Mouse (Mus musculus): ENCODE results near the gene Krt77.

The Krt77 gene

DNA sequence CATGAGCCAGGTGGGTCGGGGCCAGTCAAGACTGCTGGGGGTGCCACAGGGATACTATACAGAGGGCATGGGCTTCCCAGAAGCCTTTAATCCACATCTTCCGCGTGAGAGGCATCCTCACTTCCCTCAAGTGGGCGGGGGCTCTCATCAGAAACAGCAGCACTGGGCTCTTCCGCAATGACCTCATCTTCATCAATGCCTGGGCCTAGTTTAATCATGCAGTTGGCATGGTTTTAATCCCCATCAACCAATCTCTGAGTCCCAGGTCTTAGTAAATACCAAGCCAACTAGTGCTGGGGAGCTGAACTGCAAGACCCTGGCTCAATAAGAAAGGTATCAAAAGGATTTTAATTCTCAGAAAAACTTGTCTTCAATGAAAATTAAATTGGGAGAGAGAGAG is 40.1 kb downstream of the Krt77 start:
- no peak for DNase-seq

- no peak for DNase-seq
These were observed 47.7 kb downstream of the Krt77 start for GRCm38 (mm10) chr15:101821786-101822185.

DNA sequence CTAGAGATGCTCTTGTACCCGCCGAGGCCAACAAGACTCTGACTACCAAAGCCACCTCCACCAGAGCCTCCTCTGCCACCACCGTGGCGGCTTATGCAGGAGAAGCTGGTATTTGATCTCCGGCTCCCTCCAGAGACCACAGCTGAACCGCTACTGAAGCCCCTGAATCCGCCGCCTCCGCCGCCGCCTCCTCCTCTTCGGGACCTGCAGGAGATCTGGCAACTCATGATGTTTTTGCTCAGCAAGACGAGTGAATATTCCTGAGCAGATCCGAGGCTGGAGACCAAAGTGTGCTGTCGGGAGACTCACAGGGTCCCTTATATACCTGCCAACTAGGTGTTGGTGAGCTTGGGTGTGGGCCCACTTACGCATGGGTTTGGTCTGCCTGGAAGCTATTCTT is 51.6 kb downstream of the Krt77 start, which contains the start of gene Krt2:
Gene Krt2, minus strand, starts transcription at position 295 of the 400 bp plus-strand sequence.
- DNase-seq, result no peak

All from spleen, adult 18-20 months (tissue).